Mouse (Mus musculus) stomach, postnatal 0 days (tissue): ENCODE measurements around the gene Klhl9. TPM values are rescaled to one million over a fixed set of nuclear protein-coding genes. Genes with fewer than 3 reads are reported as not detected.
A peak's percentile ranks its signal among the peaks of the same experiment; 100 is the strongest.

Source experiments
- ATAC-seq: fragments of 200-750 bp; cut with Nextera tagmentation; 2 replicates; pipeline ENCODE4 v1.8.0; 2017; ENCODE audit not compliant: low FRiP score, low TSS enrichment
- DNase-seq: peaks from one replicate; pipeline ENCODE4 v3.0.0-alpha.2; 2016; ENCODE audit warnings: low spot score
- H3K27ac ChIP-seq: fragments of 300-500 bp; sonication (generic); replicated peaks from 2 replicates; pipeline ENCODE4 v1.5.1; 2014; ENCODE audit warnings: mild to moderate bottlenecking, control low read depth
- H3K27me3 ChIP-seq: fragments of 300-500 bp; sonication (generic); 2 replicates; pipeline ENCODE4 v1.6.1; 2014; ENCODE audit warnings: low read length; ENCODE audit not compliant: control insufficient read depth, insufficient read depth
- H3K36me3 ChIP-seq: fragments of 300-500 bp; sonication (generic); 2 replicates; pipeline ENCODE4 v1.6.1; 2014; ENCODE audit warnings: low read length, mixed read lengths; ENCODE audit not compliant: control insufficient read depth, insufficient read depth
- H3K4me1 ChIP-seq: fragments of 300-500 bp; sonication (generic); replicated peaks from 2 replicates; pipeline ENCODE4 v1.6.1; 2014; ENCODE audit warnings: antibody characterized with exemption; ENCODE audit not compliant: control insufficient read depth, insufficient read depth
- H3K4me2 ChIP-seq: fragments of 300-500 bp; sonication (generic); replicated peaks from 2 replicates; pipeline ENCODE4 v1.6.1; 2014; ENCODE audit warnings: low read depth, mild to moderate bottlenecking, control low read depth, moderate library complexity
- H3K4me3 ChIP-seq: fragments of 300-500 bp; sonication (generic); 2 replicates; pipeline ENCODE4 v1.5.1; 2014; ENCODE audit warnings: low read depth, low read length, control low read depth
- H3K9ac ChIP-seq: fragments of 300-500 bp; sonication (generic); 2 replicates; pipeline ENCODE4 v1.6.1; 2014; ENCODE audit warnings: mild to moderate bottlenecking, low read length, control low read depth, mixed read lengths
- H3K9me3 ChIP-seq: fragments of 300-500 bp; sonication (generic); 2 replicates; pipeline ENCODE4 v1.6.1; 2016; ENCODE audit warnings: low read length; ENCODE audit not compliant: control insufficient read depth
- CTCF ChIP-seq: IDR thresholded peaks from 2 replicates; pipeline ENCODE4 v1.5.1; 2016; ENCODE audit warnings: antibody characterized with exemption, low read depth, mild to moderate bottlenecking, moderate library complexity
- EP300 ChIP-seq: optimal IDR thresholded peaks from 2 replicates; pipeline ENCODE3; 2016; ENCODE audit warnings: antibody characterized with exemption
- WGBS: fragments of 180-500 bp; shearing (Covaris S2); extraction: QIAGEN DNeasy Blood & Tissue Kit; methylation state at CpG from one replicate; pipeline ENCODE4 v1.1.7; 2014; 5-methylcytosine and 5-hydroxymethylcytosine counted together
- polyA plus RNA-seq: library from polyadenylated mRNA; unstranded; fragments of >200 nt; fragmentation: Nextera tagmentation; extraction: Ambion mirVana; gene quantifications from 2 replicates; pipeline ENCODE4 v1.2.1, GENCODE M21; 2015

Klhl9 gene
- polyA plus RNA-seq, 1 experiment from 2014 or later: 40.6 TPM

GRCm38 (mm10) chr4:88699301-88699700, 23.0 kb downstream of the Klhl9 start:
- no peaks in the 10 kb centered on the region for H3K27me3 ChIP-seq
- H3K4me3 ChIP-seq: no peak overlapping the region
- no peaks in the 10 kb centered on the region for H3K9me3 ChIP-seq
- no peak overlapping the region for H3K9ac ChIP-seq
- no peak for DNase-seq
- 70% methylated on average over 1 of the region's 1 CpGs for WGBS
- no peak for ATAC-seq
- H3K4me1 ChIP-seq: no peaks in the 10 kb centered on the region
- no peak overlapping the region for H3K27ac ChIP-seq
- TF ChIP-seq CTCF (no peak), EP300 (no peak)
- H3K4me2 ChIP-seq: no peak overlapping the region
- H3K36me3 ChIP-seq: no peaks in the 10 kb centered on the region

- Histone ChIP-seq H3K9me3 (no peaks in the 10 kb centered on the region), H3K9ac (no peak overlapping the region), H3K4me1 (no peaks in the 10 kb centered on the region), H3K36me3 (no peaks in the 10 kb centered on the region), H3K4me3 (no peak overlapping the region), H3K27me3 (no peaks in the 10 kb centered on the region), H3K27ac (no peak overlapping the region), H3K4me2 (no peak overlapping the region)
- WGBS: 76% methylated on average over 5 of the region's 5 CpGs
- no peak for ATAC-seq
- no peak for TF ChIP-seq CTCF
- no peak for TF ChIP-seq EP300
- DNase-seq: no peak
Measured at GRCm38 (mm10) chr4:88698781-88699180, 23.5 kb downstream of the Klhl9 start.

DNA sequence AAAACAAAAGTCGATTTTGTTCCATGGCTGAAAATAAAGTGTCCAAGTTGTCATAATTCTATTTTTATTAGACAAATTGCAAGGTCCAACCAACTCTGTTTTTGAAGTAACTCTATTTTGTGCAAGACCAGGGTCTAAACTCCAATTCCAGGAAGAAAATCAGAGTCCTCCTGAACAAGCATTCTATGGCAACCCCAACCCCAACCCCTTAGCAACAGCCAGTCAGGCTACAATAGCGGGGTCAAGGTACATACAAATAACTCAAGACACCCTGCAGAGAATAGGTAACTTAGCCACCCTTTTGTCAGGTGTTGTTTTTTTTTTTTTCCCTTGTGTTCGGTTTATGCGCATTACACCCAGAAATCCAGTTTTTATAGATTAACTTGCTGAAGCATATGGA, 24.5 kb downstream of the Klhl9 start:
- no peak for DNase-seq
- H3K27me3 ChIP-seq: no peaks in the 10 kb centered on the region
- H3K36me3 ChIP-seq: no peaks in the 10 kb centered on the region
- 80% methylated on average over 4 of the region's 4 CpGs for WGBS
- no peak overlapping the region for H3K4me3 ChIP-seq
- ATAC-seq: no peak
- no peak overlapping the region for H3K4me2 ChIP-seq
- no peak overlapping the region for H3K27ac ChIP-seq
- H3K9ac ChIP-seq: no peak overlapping the region
- H3K9me3 ChIP-seq: no peaks in the 10 kb centered on the region
- TF ChIP-seq EP300 (no peak), CTCF (no peak)
- no peaks in the 10 kb centered on the region for H3K4me1 ChIP-seq

GRCm38 (mm10) chr4:88697108-88697507, 25.2 kb downstream of the Klhl9 start:
- Histone ChIP-seq H3K4me2 (no peak overlapping the region), H3K4me3 (no peak overlapping the region), H3K9me3 (no peaks in the 10 kb centered on the region), H3K4me1 (no peaks in the 10 kb centered on the region), H3K9ac (no peak overlapping the region), H3K27ac (no peak overlapping the region), H3K36me3 (no peaks in the 10 kb centered on the region), H3K27me3 (no peaks in the 10 kb centered on the region)
- ATAC-seq (no peak), DNase-seq (no peak)
- 52% methylated on average over 6 of the region's 6 CpGs for WGBS
- TF ChIP-seq CTCF: no peak

DNA sequence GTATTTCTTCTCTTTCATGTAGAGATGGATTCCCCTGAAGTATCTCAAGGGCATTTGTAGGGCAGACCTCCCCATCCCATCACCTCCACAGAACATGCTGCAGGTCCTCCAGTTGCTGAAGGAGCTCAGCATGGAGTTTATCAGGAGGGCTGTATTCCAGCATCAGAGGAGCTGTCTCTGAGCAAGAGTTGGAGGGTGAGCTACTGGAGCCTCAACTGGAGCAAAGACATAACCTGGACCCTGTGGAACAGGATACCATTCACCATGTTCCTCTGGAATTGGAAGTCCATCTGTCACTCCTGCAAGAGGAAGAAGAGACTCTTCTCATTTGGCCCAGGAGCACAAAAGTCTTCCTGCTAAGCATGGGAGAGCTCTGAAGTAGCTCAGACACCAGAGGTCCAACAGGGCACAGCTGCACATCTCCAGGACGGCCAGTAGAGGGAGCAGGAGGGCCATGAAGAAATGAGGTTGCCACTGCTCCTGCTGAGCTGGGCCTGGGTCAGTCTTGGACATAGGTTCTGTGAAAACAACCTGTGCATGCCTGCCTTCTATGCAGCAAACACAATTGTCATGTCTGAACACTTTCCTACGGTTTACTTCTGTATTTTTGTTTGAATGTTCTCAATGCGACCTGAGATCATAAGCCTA, 25.9 kb downstream of the Klhl9 start:
- ATAC-seq (peak; percentile 79), DNase-seq (peak; percentile 82)
- Histone ChIP-seq H3K4me1 (no peaks in the 10 kb centered on the region), H3K4me2 (no peak overlapping the region), H3K4me3 (no peak overlapping the region), H3K9ac (no peak overlapping the region), H3K9me3 (no peaks in the 10 kb centered on the region), H3K27ac (no peak overlapping the region), H3K27me3 (no peaks in the 10 kb centered on the region), H3K36me3 (no peaks in the 10 kb centered on the region)
- 20% methylated on average over 3 of the region's 3 CpGs for WGBS
- TF ChIP-seq CTCF (peak; percentile 99), EP300 (no peak)

GRCm38 (mm10) chr4:88693392-88693791, 28.9 kb downstream of the Klhl9 start:
- Histone ChIP-seq H3K27ac (no peak overlapping the region), H3K9ac (no peak overlapping the region), H3K4me1 (no peaks in the 10 kb centered on the region), H3K4me2 (no peak overlapping the region), H3K9me3 (no peaks in the 10 kb centered on the region), H3K27me3 (no peaks in the 10 kb centered on the region), H3K4me3 (no peak overlapping the region), H3K36me3 (no peaks in the 10 kb centered on the region)
- DNase-seq (no peak), ATAC-seq (no peak)
- no peak for TF ChIP-seq CTCF
- TF ChIP-seq EP300: no peak
- WGBS: 74% methylated on average over 2 of the region's 2 CpGs
